Mouse (Mus musculus): Measurements from ENCODE around the gene Pxdn. TPM values are rescaled to one million over a fixed set of nuclear protein-coding genes. Genes with fewer than 3 reads are reported as not detected.

Gene Pxdn
- polyA plus RNA-seq, 1 experiment: 198 TPM

DNA sequence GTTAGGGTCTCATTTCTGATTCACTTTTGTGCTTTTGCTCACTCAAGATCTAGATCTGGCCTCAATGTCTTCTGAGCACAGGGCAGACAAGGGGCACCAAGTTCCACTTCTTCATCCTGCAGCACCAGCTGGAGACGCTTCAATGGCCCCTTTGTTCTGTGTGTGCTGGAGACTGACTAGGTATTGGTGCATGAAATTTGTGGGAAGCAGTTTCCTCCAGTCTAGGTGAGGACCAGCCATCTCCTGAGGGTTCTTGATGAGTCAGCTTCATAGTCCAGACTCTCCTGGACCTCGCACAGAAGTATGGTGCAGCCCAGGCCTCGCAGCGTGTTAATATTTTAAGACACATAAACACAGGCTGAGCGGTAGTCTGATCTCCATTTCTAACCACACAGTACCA is 97.3 kb downstream of the Pxdn start:
- no peak overlapping the region for H3K27ac ChIP-seq (ENCODE audit: insufficient read depth, low read length)
- H3K4me1 ChIP-seq (ENCODE audit: control insufficient read depth, insufficient read depth, low read length): peaks cover 6% of the 10 kb centered on the region
- no peak for TF ChIP-seq POLR2A (IDR thresholded peaks at IDR 0.05; ENCODE audit: low read depth, low read length)
- TF ChIP-seq CTCF (IDR thresholded peaks at IDR 0.05; ENCODE audit: borderline replicate concordance, insufficient read depth, low read length): no peak
- no peak overlapping the region for H3K4me3 ChIP-seq (ENCODE audit: insufficient read depth, low read length)

- H3K4me3 ChIP-seq (ENCODE audit: insufficient read depth, low read length): no peak overlapping the region
- peaks cover 11% of the 10 kb centered on the region for H3K4me1 ChIP-seq (ENCODE audit: control insufficient read depth, insufficient read depth, low read length)
- TF ChIP-seq POLR2A (IDR thresholded peaks at IDR 0.05; ENCODE audit: low read depth, low read length) (no peak), CTCF (IDR thresholded peaks at IDR 0.05; ENCODE audit: borderline replicate concordance, insufficient read depth, low read length) (no peak)
- H3K27ac ChIP-seq (ENCODE audit: insufficient read depth, low read length): peak overlapping the region; percentile 5; the same call in 1 of the 2 replicates
These were observed 98.0 kb downstream of the Pxdn start for GRCm38 (mm10) chr12:30035406-30035805.

- no peak overlapping the region for H3K4me3 ChIP-seq (ENCODE audit: insufficient read depth, low read length)
- H3K4me1 ChIP-seq (ENCODE audit: control insufficient read depth, insufficient read depth, low read length): peaks cover 11% of the 10 kb centered on the region
- no peak overlapping the region for H3K27ac ChIP-seq (ENCODE audit: insufficient read depth, low read length)
- TF ChIP-seq CTCF (IDR thresholded peaks at IDR 0.05; ENCODE audit: borderline replicate concordance, insufficient read depth, low read length): no peak
- TF ChIP-seq POLR2A (IDR thresholded peaks at IDR 0.05; ENCODE audit: low read depth, low read length): no peak
These were observed 98.6 kb downstream of the Pxdn start for GRCm38 (mm10) chr12:30035841-30036568.

DNA sequence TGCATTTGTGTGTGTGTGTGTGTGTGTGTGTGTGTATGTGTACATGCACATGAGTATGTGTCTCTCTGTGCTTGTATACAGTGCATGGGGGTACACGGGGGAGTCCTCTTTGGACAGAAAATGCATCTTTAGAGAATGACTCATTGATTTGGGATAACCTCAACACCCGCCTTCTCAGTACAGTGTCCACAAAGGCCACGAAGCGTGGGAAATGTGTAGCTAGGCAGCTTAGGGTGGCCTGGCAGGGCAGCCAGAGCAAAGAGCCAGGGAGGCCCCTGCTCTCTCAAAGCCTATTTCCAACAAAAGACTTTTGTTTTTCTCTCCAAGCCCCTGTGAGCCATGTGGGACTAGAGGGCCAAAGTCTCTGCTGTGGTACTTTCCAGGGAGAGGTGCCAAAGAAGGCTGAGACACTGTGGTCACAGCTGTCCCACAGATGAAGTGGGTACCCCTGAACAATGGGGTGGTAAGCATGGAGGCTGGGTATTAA is 99.2 kb downstream of the Pxdn start:
- H3K4me3 ChIP-seq (ENCODE audit: insufficient read depth, low read length): no peak overlapping the region
- TF ChIP-seq CTCF (IDR thresholded peaks at IDR 0.05; ENCODE audit: borderline replicate concordance, insufficient read depth, low read length) (no peak), POLR2A (IDR thresholded peaks at IDR 0.05; ENCODE audit: low read depth, low read length) (no peak)
- H3K27ac ChIP-seq (ENCODE audit: insufficient read depth, low read length): no peak overlapping the region
- peaks cover 11% of the 10 kb centered on the region for H3K4me1 ChIP-seq (ENCODE audit: control insufficient read depth, insufficient read depth, low read length)

- TF ChIP-seq POLR2A (IDR thresholded peaks at IDR 0.05; ENCODE audit: low read depth, low read length) (no peak), CTCF (IDR thresholded peaks at IDR 0.05; ENCODE audit: borderline replicate concordance, insufficient read depth, low read length) (peak; percentile 85; the same call in 1 of the 2 replicates)
These were observed 102.2 kb downstream of the Pxdn start for GRCm38 (mm10) chr12:30039565-30039964.

DNA sequence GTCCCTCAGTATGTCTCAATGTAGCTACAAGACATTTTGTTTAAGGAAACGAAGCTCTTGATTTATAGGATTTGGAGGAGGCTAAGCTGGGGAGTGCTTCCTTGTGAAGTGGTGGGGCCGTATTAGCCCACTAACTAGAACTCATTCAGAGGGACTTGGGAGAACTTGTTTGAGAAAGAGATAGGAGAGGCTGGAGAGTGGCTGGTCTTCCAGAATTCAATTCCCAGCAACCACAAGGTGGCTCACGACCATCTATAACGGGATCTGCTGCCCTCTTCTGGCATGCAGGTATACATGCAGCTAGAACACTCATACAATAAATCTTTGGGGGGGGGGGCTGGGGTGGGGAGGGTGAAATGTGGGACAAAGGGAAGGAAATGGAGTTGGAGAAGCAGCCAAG is 102.7 kb downstream of the Pxdn start:
- no peak overlapping the region for H3K4me3 ChIP-seq (ENCODE audit: insufficient read depth, low read length)

More at GRCm38 (mm10) chr12:30039565-30039964, 102.2 kb downstream of the Pxdn start:
- Histone ChIP-seq H3K27ac (ENCODE audit: insufficient read depth, low read length) (no peak overlapping the region), H3K4me3 (ENCODE audit: insufficient read depth, low read length) (no peak overlapping the region), H3K4me1 (ENCODE audit: control insufficient read depth, insufficient read depth, low read length) (peaks cover 11% of the 10 kb centered on the region)

DNA sequence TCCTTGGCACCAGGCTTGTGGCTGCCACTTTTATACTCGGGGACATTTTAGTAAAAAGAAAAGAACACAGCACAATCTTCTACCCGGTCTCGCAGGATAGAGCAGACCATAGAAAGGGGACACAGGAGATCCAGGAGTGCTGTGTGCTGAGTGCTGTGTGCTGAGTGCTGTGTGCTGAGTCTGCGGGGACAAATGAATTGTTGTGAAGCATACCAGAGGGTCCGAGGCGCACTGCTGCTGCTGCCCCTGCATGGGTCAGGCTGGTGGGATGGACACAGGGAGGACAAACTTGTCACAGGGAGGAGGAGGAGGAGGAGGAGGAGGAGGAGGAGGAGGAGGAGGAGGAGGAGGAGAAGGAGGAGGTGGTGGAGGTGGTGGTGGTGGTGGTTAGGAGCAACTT is 111.4 kb downstream of the Pxdn start:
- no peaks in the 10 kb centered on the region for H3K4me1 ChIP-seq (ENCODE audit: control insufficient read depth, insufficient read depth, low read length)
- H3K4me3 ChIP-seq (ENCODE audit: insufficient read depth, low read length): no peak overlapping the region
- H3K27ac ChIP-seq (ENCODE audit: insufficient read depth, low read length): no peak overlapping the region
- TF ChIP-seq POLR2A (IDR thresholded peaks at IDR 0.05; ENCODE audit: low read depth, low read length) (no peak), CTCF (IDR thresholded peaks at IDR 0.05; ENCODE audit: borderline replicate concordance, insufficient read depth, low read length) (no peak)

More for the DNA sequence above, 102.7 kb downstream of the Pxdn start:
- Histone ChIP-seq H3K4me1 (ENCODE audit: control insufficient read depth, insufficient read depth, low read length) (peaks cover 11% of the 10 kb centered on the region), H3K27ac (ENCODE audit: insufficient read depth, low read length) (no peak overlapping the region)
- TF ChIP-seq POLR2A (IDR thresholded peaks at IDR 0.05; ENCODE audit: low read depth, low read length): no peak
- peak; percentile 73; the same call in 1 of the 2 replicates for TF ChIP-seq CTCF (IDR thresholded peaks at IDR 0.05; ENCODE audit: borderline replicate concordance, insufficient read depth, low read length)

GRCm38 (mm10) chr12:30049818-30050217 is 112.4 kb downstream of the Pxdn start:
- Histone ChIP-seq H3K27ac (ENCODE audit: insufficient read depth, low read length) (no peak overlapping the region), H3K4me1 (ENCODE audit: control insufficient read depth, insufficient read depth, low read length) (no peaks in the 10 kb centered on the region), H3K4me3 (ENCODE audit: insufficient read depth, low read length) (no peak overlapping the region)
- TF ChIP-seq POLR2A (IDR thresholded peaks at IDR 0.05; ENCODE audit: low read depth, low read length) (no peak), CTCF (IDR thresholded peaks at IDR 0.05; ENCODE audit: borderline replicate concordance, insufficient read depth, low read length) (no peak)

DNA sequence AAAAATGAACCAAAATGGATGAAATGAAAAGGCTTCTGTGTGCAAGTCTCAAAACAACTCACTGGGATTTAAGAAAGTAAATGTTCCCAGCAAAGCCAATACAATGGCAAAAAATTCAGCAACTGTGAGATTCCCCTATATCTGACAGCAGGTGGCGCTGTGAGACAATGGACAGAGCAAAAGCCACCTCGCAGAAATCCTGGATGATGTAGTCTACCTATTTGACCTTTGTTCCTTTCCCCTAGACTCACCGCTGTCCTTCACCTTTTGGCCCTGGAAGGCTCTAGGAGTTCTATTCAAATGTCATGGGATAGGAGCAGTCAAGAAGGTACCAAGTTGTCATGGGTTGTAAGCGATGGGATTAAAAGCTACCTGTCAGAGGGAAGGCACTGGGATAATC is 112.8 kb downstream of the Pxdn start:
- Histone ChIP-seq H3K4me1 (ENCODE audit: control insufficient read depth, insufficient read depth, low read length) (no peaks in the 10 kb centered on the region), H3K4me3 (ENCODE audit: insufficient read depth, low read length) (no peak overlapping the region), H3K27ac (ENCODE audit: insufficient read depth, low read length) (no peak overlapping the region)
- peak; percentile 48; the same call in 1 of the 2 replicates for TF ChIP-seq CTCF (IDR thresholded peaks at IDR 0.05; ENCODE audit: borderline replicate concordance, insufficient read depth, low read length)
- TF ChIP-seq POLR2A (IDR thresholded peaks at IDR 0.05; ENCODE audit: low read depth, low read length): no peak

All from embryonic fibroblast, embryonic 13.5 days (primary cell).